Mouse (Mus musculus) testis, adult 2 months (tissue): ENCODE results near the gene Kcnip1.

Experiments used
- CTCF ChIP-seq: fragments of 200-500 bp; IDR thresholded peaks from 2 replicates; pipeline ENCODE4 v1.5.1; 2012; ENCODE audit warnings: low read depth, mild to moderate bottlenecking, inconsistent platforms, low read length, moderate library complexity; ENCODE audit not compliant: control insufficient read depth, insufficient read depth, insufficient replicate concordance
- POLR2A ChIP-seq: fragments of 200-500 bp; IDR thresholded peaks from 2 replicates; pipeline ENCODE4 v1.6.1; 2012; ENCODE audit warnings: low read depth, mild to moderate bottlenecking, inconsistent platforms, low read length, moderate library complexity; ENCODE audit not compliant: control insufficient read depth

GRCm38 (mm10) chr11:33861823-33862222, 131.1 kb downstream of the Kcnip1 start:
- no peak for TF ChIP-seq POLR2A
- no peak for TF ChIP-seq CTCF
